ENCODE assay signal across 10 mouse cellular contexts in the genomic region with DNA sequence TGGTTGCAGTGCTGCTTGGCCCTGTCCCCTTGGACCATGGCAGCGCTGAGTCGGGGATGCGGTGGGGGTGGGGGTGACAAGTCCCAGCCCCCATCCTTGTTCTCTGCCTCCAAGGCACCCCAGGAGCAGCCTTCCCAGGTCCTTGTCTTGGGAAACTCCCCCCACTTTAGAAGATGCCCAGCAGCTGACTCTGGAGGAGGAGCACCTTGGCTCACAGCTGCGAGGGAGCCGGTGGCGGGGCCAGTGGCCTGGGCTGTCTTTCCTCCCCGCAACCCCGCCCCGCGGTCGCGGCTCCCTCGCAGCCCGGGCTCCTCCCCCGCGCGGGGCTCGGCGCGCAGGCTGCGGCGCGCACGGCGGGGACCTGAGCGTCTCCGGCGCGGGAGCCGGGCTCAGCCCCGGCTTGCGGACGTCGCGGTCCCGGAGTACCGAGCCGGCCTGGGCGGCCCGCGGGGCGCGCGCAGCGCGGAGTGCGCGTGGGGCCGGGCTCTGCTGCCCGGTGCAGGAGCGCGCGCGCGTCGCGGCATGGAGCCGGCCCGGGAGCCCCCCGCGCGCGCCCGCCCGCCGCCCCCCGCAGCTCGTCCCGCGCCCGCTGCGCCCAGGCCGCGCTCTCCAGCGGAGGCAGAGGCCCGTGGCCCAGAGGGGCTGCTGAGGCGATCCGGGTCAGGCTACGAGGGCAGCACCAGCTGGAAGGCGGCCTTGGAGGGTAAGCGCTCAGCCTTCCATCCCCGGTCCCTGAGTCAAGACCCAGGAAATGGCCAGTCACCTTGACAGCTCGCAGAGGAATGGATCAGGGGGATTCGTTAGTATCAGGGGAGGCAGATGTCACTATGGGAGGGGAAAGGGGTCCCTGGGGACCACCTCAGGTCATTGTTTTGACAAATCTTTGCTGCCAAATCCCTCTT. TPM values are rescaled to one million over a fixed set of nuclear protein-coding genes. Genes with fewer than 3 reads are reported as not detected.
DNase-seq lines count a peak whose midpoint lies in the region; ATAC-seq and TF ChIP-seq lines count a peak whose summit lies in the region.
"Had no signal": no experiment of that assay in that cellular context is flagged by ENCODE, and none has a peak within 500 bp of the region (broad histone marks: within the 10 kb centered on the region; RNA-seq: fewer than 3 reads in every experiment).

A gene (plus strand): TSS at position 356 of the 902 bp plus-strand sequence.

- H3K4me1 ChIP-seq in kidney, adult 2 months (ENCODE audit: control insufficient read depth, insufficient read depth, low read length), result no peaks in the 10 kb centered on the region
- 0 out of 2 replicates have a peak, but pooled peaks cover 3% of the 10 kb centered on the region for H3K4me1 ChIP-seq in forebrain, embryonic 15.5 days
- no peaks in the 10 kb centered on the region for H3K4me1 ChIP-seq in kidney, postnatal 0 days (replicated peaks; ENCODE audit: insufficient read depth, low read length)
- peaks cover 4% of the 10 kb centered on the region; the same call in 1 of the 2 replicates for H3K4me1 ChIP-seq in liver, embryonic 13.5 days (replicated peaks)

- WGBS in kidney, adult 2 months, result 1% methylated on average over 84 of the region's 84 CpGs
- WGBS in forebrain, embryonic 15.5 days, result under 1% methylated on average over 84 of the region's 84 CpGs
- under 1% methylated on average over 43 of the region's 84 CpGs for WGBS in kidney, postnatal 0 days
- 2% methylated on average over 83 of the region's 84 CpGs for WGBS in liver, embryonic 13.5 days (ENCODE audit: insufficient replicate concordance)

- no peaks in the 10 kb centered on the region for H3K36me3 ChIP-seq in kidney, adult 2 months (ENCODE audit: control insufficient read depth, insufficient read depth, low read length)
- no peaks in the 10 kb centered on the region for H3K36me3 ChIP-seq in forebrain, embryonic 15.5 days
- no peaks in the 10 kb centered on the region for H3K36me3 ChIP-seq in kidney, postnatal 0 days (ENCODE audit: insufficient read depth, low read length)
- H3K36me3 ChIP-seq in liver, embryonic 13.5 days, result no peaks in the 10 kb centered on the region
- H3K36me3 ChIP-seq: G1E had no signal

- no peaks in the 10 kb centered on the region for H3K9me3 ChIP-seq in forebrain, embryonic 15.5 days
- H3K9me3 ChIP-seq in kidney, postnatal 0 days (replicated peaks; ENCODE audit: low read length), result no peaks in the 10 kb centered on the region
- H3K9me3 ChIP-seq in liver, embryonic 13.5 days (replicated peaks), result no peaks in the 10 kb centered on the region
- H3K9me3 ChIP-seq: G1E had no signal

- H3K4me3 ChIP-seq in kidney, adult 2 months (ENCODE audit: insufficient read depth, low read depth, low read length), result peak within 1 kb of the TSS; percentile 47
- peak within 1 kb of the TSS; percentile 63 for H3K4me3 ChIP-seq in forebrain, embryonic 15.5 days
- H3K4me3 ChIP-seq in kidney, postnatal 0 days (replicated peaks; ENCODE audit: low read depth, low read length), result peak within 1 kb of the TSS; percentile 58
- peak within 1 kb of the TSS; percentile 51 for H3K4me3 ChIP-seq in liver, embryonic 13.5 days (replicated peaks)

- no peak for DNase-seq in kidney, adult 2 months
- DNase-seq in kidney, adult 11 months, result no peak
- peak; percentile 78 for DNase-seq in cerebellum, adult 11-12 months
- peak; percentile 59 for DNase-seq in kidney, postnatal 0 days (ENCODE audit: low spot score)
- no peak for DNase-seq in liver, embryonic 13.5 days
- peak; percentile 19 for DNase-seq in ovary, adult 18-20 months (ENCODE audit: low spot score)

- TF ChIP-seq POLR2A in kidney, adult 2 months (IDR thresholded peaks at IDR 0.05; ENCODE audit: low read depth, low read length), result no peak

- ATAC-seq in forebrain, embryonic 15.5 days (replicated peaks), result peak; percentile 89
- peak; percentile 65 for ATAC-seq in kidney, postnatal 0 days (replicated peaks; ENCODE audit: low FRiP score, low read depth)
- ATAC-seq in liver, embryonic 13.5 days (ENCODE audit: low read depth), result no peak
- no peak for ATAC-seq in erythroid progenitor cell, adult 5-6 weeks (replicated peaks; ENCODE audit: low FRiP score, poor library complexity, severe bottlenecking)

- no peak for TF ChIP-seq CTCF in kidney, adult 2 months (conservative IDR thresholded peaks at IDR 0.05; ENCODE audit: insufficient read depth, insufficient read length, low read depth, low read length)
- no peak for TF ChIP-seq CTCF in kidney, postnatal 0 days (IDR thresholded peaks at IDR 0.05; ENCODE audit: low read depth)

- peaks cover 3% of the 10 kb centered on the region; the same call in 1 of the 2 replicates for H3K27me3 ChIP-seq in kidney, adult 2 months (replicated peaks; ENCODE audit: control insufficient read depth, insufficient read depth, low read length)
- H3K27me3 ChIP-seq in forebrain, embryonic 15.5 days, result 0 out of 2 replicates have a peak, but pooled peaks cover 3% of the 10 kb centered on the region
- peaks cover 8% of the 10 kb centered on the region; the same call in 1 of the 2 replicates for H3K27me3 ChIP-seq in kidney, postnatal 0 days (ENCODE audit: insufficient read depth, low read length)
- H3K27me3 ChIP-seq in liver, embryonic 13.5 days, result peaks cover 97% of the 10 kb centered on the region

- peak within 1 kb of the TSS; percentile 66 for H3K9ac ChIP-seq in forebrain, embryonic 15.5 days (replicated peaks)
- peak within 1 kb of the TSS; percentile 50 for H3K9ac ChIP-seq in kidney, postnatal 0 days (ENCODE audit: low read depth, low read length)
- no peak within 1 kb of the TSS for H3K9ac ChIP-seq in liver, embryonic 13.5 days

- peak within 1 kb of the TSS; percentile 85 for H3K4me2 ChIP-seq in forebrain, embryonic 15.5 days (replicated peaks)
- peak within 1 kb of the TSS; percentile 94 for H3K4me2 ChIP-seq in kidney, postnatal 0 days (ENCODE audit: low read length)
- H3K4me2 ChIP-seq in liver, embryonic 13.5 days, result peak within 1 kb of the TSS; percentile 66

- H3K27ac ChIP-seq in kidney, adult 2 months (ENCODE audit: insufficient read depth, low read depth, low read length), result no peak within 1 kb of the TSS
- H3K27ac ChIP-seq in forebrain, embryonic 15.5 days (replicated peaks), result peak within 1 kb of the TSS; percentile 28; the same call in 1 of the 2 replicates
- H3K27ac ChIP-seq in kidney, postnatal 0 days, result no peak within 1 kb of the TSS
- H3K27ac ChIP-seq in liver, embryonic 13.5 days, result no peak within 1 kb of the TSS
- H3K27ac ChIP-seq: macrophage had no signal

RNA-seq across cellular contexts. Expression of the gene that starts here (rescaled TPM):
- 0.61 and 0.66 TPM in 2 replicates for polyA plus RNA-seq in kidney, adult 2 months (2012; rRNA removed)
- 8.6 and 14.4 TPM in 2 replicates for polyA plus RNA-seq in forebrain, embryonic 15.5 days (2015; fragmentation: Nextera tagmentation; extraction: Ambion mirVana)
- 0.68 and 1.6 TPM in 2 replicates for polyA plus RNA-seq in kidney, postnatal 0 days (2015; fragmentation: Nextera tagmentation; extraction: Ambion mirVana)
- 0.09 TPM in 1 of 2 replicates, not detected in the other for polyA plus RNA-seq in liver, embryonic 13.5 days (2015; fragmentation: Nextera tagmentation; extraction: Ambion mirVana)
- total RNA-seq in erythroid progenitor cell, adult 5-6 weeks (2015; ENCODE audit: low replicate concordance), result not detected in 2 replicates
- 0.39 TPM in 1 of 2 replicates, not detected in the other for total RNA-seq in erythroid progenitor cell, adult 5-6 weeks (2017; ENCODE audit: low replicate concordance)
- total RNA-seq: G1E had no signal
- polyA plus RNA-seq: G1E, macrophage had no signal

Comparison
In these comparisons a context has a peak if more than half of its experiments do, and no peak if none do; other contexts are left out.
1. DNase-seq: peak in cerebellum, adult 11-12 months (single experiment), kidney, postnatal 0 days (single experiment) and ovary, adult 18-20 months (single experiment); none in kidney, adult 2 months (single experiment), kidney, adult 11 months (single experiment) and liver, embryonic 13.5 days (single experiment).
2. ATAC-seq: peak in forebrain, embryonic 15.5 days (single experiment) and kidney, postnatal 0 days (single experiment); none in liver, embryonic 13.5 days (single experiment) and erythroid progenitor cell, adult 5-6 weeks (single experiment).
3. Peak in every context shown above with its lines, with median percentiles within 50 percentile points of each other: H3K4me3 ChIP-seq and H3K4me2 ChIP-seq.